Mouse (Mus musculus) myocyte (in vitro differentiated cells): ENCODE measurements around the gene Sult6b2.

Experiments used
- E2F4 ChIP-seq: IDR thresholded peaks from one replicate; pipeline ENCODE4 v1.6.1; 2011; ENCODE audit warnings: mild to moderate bottlenecking, control low read depth, moderate library complexity; ENCODE audit not compliant: insufficient read depth
- MAX ChIP-seq: IDR thresholded peaks from one replicate; pipeline ENCODE4 v1.6.1; 2011; ENCODE audit warnings: low read depth, mild to moderate bottlenecking, control low read depth
- MYOD1 ChIP-seq, 3 experiments: IDR thresholded peaks; one replicate each; pipeline ENCODE4 v1.6.1; 2011; ENCODE audit warnings: control low read depth in 2 of 3, low read depth in 2 of 3, mild to moderate bottlenecking in 2 of 3, moderate library complexity in 1 of 3; ENCODE audit not compliant: insufficient read length in 2 of 3, control insufficient read depth in 1 of 3
- MYOG ChIP-seq, 3 experiments: IDR thresholded peaks; one replicate each; pipeline ENCODE4 v1.6.1; 2011; ENCODE audit warnings: control low read depth in 2 of 3, low read depth in 2 of 3, mild to moderate bottlenecking in 2 of 3; ENCODE audit not compliant: insufficient read length in 2 of 3, control insufficient read depth in 1 of 3, insufficient read depth in 1 of 3
- POLR2A ChIP-seq: IDR thresholded peaks from one replicate; pipeline ENCODE4 v1.6.1; 2011; ENCODE audit warnings: low read depth, mild to moderate bottlenecking, control low read depth, moderate library complexity; ENCODE audit not compliant: insufficient read length
- POLR2AphosphoS2 ChIP-seq: IDR thresholded peaks from one replicate; pipeline ENCODE4 v1.6.1; 2011; ENCODE audit warnings: low read depth, control low read depth; ENCODE audit not compliant: insufficient read length
- REST ChIP-seq: IDR thresholded peaks from one replicate; pipeline ENCODE4 v1.6.1; 2011; ENCODE audit warnings: mild to moderate bottlenecking, control low read depth, moderate library complexity; ENCODE audit not compliant: insufficient read depth, insufficient read length
- TCF12 ChIP-seq: IDR thresholded peaks from one replicate; pipeline ENCODE4 v1.6.1; 2011; ENCODE audit warnings: mild to moderate bottlenecking, control low read depth; ENCODE audit not compliant: poor library complexity, insufficient read depth, severe bottlenecking
- TCF3 ChIP-seq: IDR thresholded peaks from one replicate; pipeline ENCODE4 v1.6.1; 2011; ENCODE audit warnings: low read depth, control low read depth; ENCODE audit not compliant: insufficient read length
- USF1 ChIP-seq: IDR thresholded peaks from one replicate; pipeline ENCODE4 v1.6.1; 2011; ENCODE audit warnings: low read depth, mild to moderate bottlenecking, control low read depth, moderate library complexity

- TF ChIP-seq TCF12 (no peak), TCF3 (no peak), MAX (no peak), USF1 (no peak), POLR2A (no peak), REST (no peak), E2F4 (no peak), MYOD1 (IDR thresholded peaks at IDR 0.05; ENCODE audit: control insufficient read depth in 1 of 3, insufficient read length in 2 of 3, low read depth in 2 of 3) (no peak), MYOG (IDR thresholded peaks at IDR 0.05; ENCODE audit: control insufficient read depth in 1 of 3, insufficient read depth in 1 of 3, insufficient read length in 2 of 3, low read depth in 2 of 3) (no peak), POLR2AphosphoS2 (no peak)
Measured at GRCm38 (mm10) chr6:142815513-142815912, 11.2 kb upstream of the Sult6b2 start.
